Mouse (Mus musculus) MEL (cell line): ENCODE results near the gene Dnah5. TPM values are rescaled to one million over a fixed set of nuclear protein-coding genes. Genes with fewer than 3 reads are reported as not detected.

ENCODE experiments used
- DNase-seq: peaks from one replicate; pipeline ENCODE4 v3.0.0; 2011; ENCODE audit warnings: low read depth, low spot score
- H3K27ac ChIP-seq: 2 replicates; pipeline ENCODE4 v1.5.1; 2012; ENCODE audit warnings: low read depth, mild to moderate bottlenecking, control low read depth, low read length, moderate library complexity; ENCODE audit not compliant: control insufficient read depth
- H3K27me3 ChIP-seq, 2 experiments: fragments of 150-350 bp in 1 of 2; sonication (generic) in 1 of 2; 2 replicates each; pipeline ENCODE4 v1.6.1; 2012; ENCODE audit warnings: low read length in 2 of 2, mild to moderate bottlenecking in 2 of 2, improper control_type of control experiment in 1 of 2, moderate library complexity in 1 of 2; ENCODE audit not compliant: insufficient read depth in 2 of 2, control insufficient read depth in 1 of 2
- H3K36me3 ChIP-seq, 2 experiments: 2 replicates each; pipeline ENCODE4 v1.6.1; 2012 to 2014; ENCODE audit warnings: low read length in 2 of 2, improper control_type of control experiment in 1 of 2, inconsistent platforms in 1 of 2, mild to moderate bottlenecking in 1 of 2; ENCODE audit not compliant: insufficient read depth in 2 of 2, control insufficient read depth in 1 of 2
- H3K4me1 ChIP-seq, 2 experiments: fragments of 150-350 bp in 1 of 2; sonication (generic) in 1 of 2; 2 replicates each; pipeline ENCODE4 v1.6.1; 2012; ENCODE audit warnings: low read length in 2 of 2, improper control_type of control experiment in 1 of 2, mild to moderate bottlenecking in 1 of 2; ENCODE audit not compliant: insufficient read depth in 2 of 2, control insufficient read depth in 1 of 2
- H3K4me3 ChIP-seq, 2 experiments: fragments of 150-350 bp in 1 of 2; sonication (generic) in 1 of 2; 2 replicates each; pipeline ENCODE4 v1.5.1; 2012; ENCODE audit warnings: low read depth in 2 of 2, low read length in 2 of 2, mild to moderate bottlenecking in 2 of 2, moderate library complexity in 2 of 2, control low read depth in 1 of 2, improper control_type of control experiment in 1 of 2; ENCODE audit not compliant: control insufficient read depth in 1 of 2, insufficient read depth in 1 of 2
- H3K79me2 ChIP-seq: 2 replicates; pipeline ENCODE4 v1.6.1; 2012; ENCODE audit warnings: mild to moderate bottlenecking, low read length, moderate library complexity; ENCODE audit not compliant: control insufficient read depth, poor library complexity, insufficient read depth
- H3K9ac ChIP-seq: 2 replicates; pipeline ENCODE4 v1.6.1; 2012; ENCODE audit warnings: low read depth, mild to moderate bottlenecking, control low read depth, low read length, moderate library complexity; ENCODE audit not compliant: control insufficient read depth, poor library complexity, severe bottlenecking
- H3K9me3 ChIP-seq: fragments of 150-350 bp; sonication (generic); replicated peaks from 2 replicates; pipeline ENCODE4 v1.6.1; 2012; ENCODE audit warnings: mild to moderate bottlenecking, low read length, improper control_type of control experiment, moderate library complexity; ENCODE audit not compliant: insufficient read depth
- CHD2 ChIP-seq: IDR thresholded peaks from 2 replicates; pipeline ENCODE4 v1.6.1; 2011; ENCODE audit warnings: low read length, improper control_type of control experiment
- CTCF ChIP-seq, 3 experiments: IDR thresholded peaks in 2 of 3; conservative IDR thresholded peaks in 1 of 3; 2 replicates each; pipeline ENCODE4 v1.5.1; 2011 to 2012; ENCODE audit warnings: low read length in 3 of 3, low read depth in 2 of 3, mild to moderate bottlenecking in 2 of 3, improper control_type of control experiment in 1 of 3, inconsistent platforms in 1 of 3, mixed read lengths in 1 of 3, moderate library complexity in 1 of 3; ENCODE audit not compliant: control insufficient read depth in 1 of 3, insufficient read depth in 1 of 3, poor library complexity in 1 of 3, severe bottlenecking in 1 of 3
- E2F4 ChIP-seq: IDR thresholded peaks from 2 replicates; pipeline ENCODE4 v1.6.1; 2011; ENCODE audit warnings: low read depth, low read length, improper control_type of control experiment, borderline replicate concordance
- ETS1 ChIP-seq: IDR thresholded peaks from 2 replicates; pipeline ENCODE4 v1.6.1; 2012; ENCODE audit warnings: low read depth, mild to moderate bottlenecking, inconsistent platforms, low read length, improper control_type of control experiment, moderate library complexity
- GABPA ChIP-seq: IDR thresholded peaks from 2 replicates; pipeline ENCODE4 v1.6.1; 2012; ENCODE audit warnings: low read depth, mild to moderate bottlenecking, inconsistent platforms, low read length, improper control_type of control experiment, moderate library complexity
- GATA1 ChIP-seq: IDR thresholded peaks from 2 replicates; pipeline ENCODE4 v1.6.1; 2011; ENCODE audit warnings: low read depth, low read length, improper control_type of control experiment
- HCFC1 ChIP-seq: IDR thresholded peaks from 2 replicates; pipeline ENCODE4 v1.6.1; 2012; ENCODE audit warnings: low read depth, mild to moderate bottlenecking, inconsistent platforms, low read length, improper control_type of control experiment, moderate library complexity
- JUND ChIP-seq: IDR thresholded peaks from 2 replicates; pipeline ENCODE4 v1.6.1; 2011; ENCODE audit warnings: low read depth, mild to moderate bottlenecking, improper control_type of control experiment, low read length
- MEF2A ChIP-seq: IDR thresholded peaks from 2 replicates; pipeline ENCODE4 v1.6.1; 2014; ENCODE audit warnings: low read depth, mild to moderate bottlenecking, inconsistent platforms, low read length, improper control_type of control experiment; ENCODE audit not compliant: poor library complexity, insufficient replicate concordance, severe bottlenecking; ENCODE audit errors: extremely low read depth
- MXI1 ChIP-seq: IDR thresholded peaks from 2 replicates; pipeline ENCODE4 v1.6.1; 2011; ENCODE audit warnings: mild to moderate bottlenecking, low read depth, low read length, improper control_type of control experiment
- MYB ChIP-seq: IDR thresholded peaks from 2 replicates; pipeline ENCODE4 v1.6.1; 2011; ENCODE audit warnings: mild to moderate bottlenecking, low read depth, low read length, improper control_type of control experiment
- NELFE ChIP-seq: IDR thresholded peaks from 2 replicates; pipeline ENCODE4 v1.6.1; 2011; ENCODE audit warnings: low read depth, low read length, improper control_type of control experiment
- POLR2AphosphoS2 ChIP-seq: IDR thresholded peaks from 2 replicates; pipeline ENCODE4 v1.6.1; 2011; ENCODE audit warnings: low read length, improper control_type of control experiment
- RAD21 ChIP-seq: IDR thresholded peaks from 2 replicates; pipeline ENCODE4 v1.6.1; 2011; ENCODE audit warnings: mild to moderate bottlenecking, low read depth, low read length, improper control_type of control experiment
- SMC3 ChIP-seq: IDR thresholded peaks from 2 replicates; pipeline ENCODE4 v1.6.1; 2011; ENCODE audit warnings: low read depth, low read length, improper control_type of control experiment
- TAL1 ChIP-seq: IDR thresholded peaks from 2 replicates; pipeline ENCODE4 v1.6.1; 2012; ENCODE audit warnings: mild to moderate bottlenecking, inconsistent platforms, low read length, moderate library complexity, mixed read lengths
- UBTF ChIP-seq: IDR thresholded peaks from 2 replicates; pipeline ENCODE4 v1.6.1; 2012; ENCODE audit warnings: low read depth, mild to moderate bottlenecking, inconsistent platforms, low read length, improper control_type of control experiment, moderate library complexity, borderline replicate concordance; ENCODE audit not compliant: insufficient read depth
- ZKSCAN1 ChIP-seq: IDR thresholded peaks from 2 replicates; pipeline ENCODE4 v1.6.1; 2012; ENCODE audit warnings: low read depth, mild to moderate bottlenecking, inconsistent platforms, low read length, improper control_type of control experiment, moderate library complexity
- ZMIZ1 ChIP-seq: IDR thresholded peaks from 2 replicates; pipeline ENCODE4 v1.6.1; 2012; ENCODE audit warnings: low read depth, mild to moderate bottlenecking, inconsistent platforms, low read length, improper control_type of control experiment, moderate library complexity
- ZNF384 ChIP-seq: IDR thresholded peaks from 2 replicates; pipeline ENCODE4 v1.6.1; 2012; ENCODE audit warnings: low read depth, mild to moderate bottlenecking, inconsistent platforms, low read length, improper control_type of control experiment
- polyA plus RNA-seq, 2 experiments: library from polyadenylated mRNA; stranded (reverse) in 1 of 2; unstranded in 1 of 2; fragments of >175 nt in 1 of 2; fragments of >200 nt in 1 of 2; gene quantifications; 2 replicates each; pipeline versions ENCODE4 v1.2.1 to v1.2.4; 2012; ENCODE audit warnings: low replicate concordance in 2 of 2, low read depth in 1 of 2; ENCODE audit not compliant: insufficient read length in 2 of 2, insufficient read depth in 1 of 2, missing spikeins in 1 of 2
- total RNA-seq: library from RNA; depleted of rRNA; stranded (reverse); fragments of 300-350 nt; gene quantifications from 2 replicates; pipeline ENCODE4 v1.2.3, GENCODE M21; 2012

Gene Dnah5
- total and polyA plus RNA-seq, 3 experiments: not detected

DNA sequence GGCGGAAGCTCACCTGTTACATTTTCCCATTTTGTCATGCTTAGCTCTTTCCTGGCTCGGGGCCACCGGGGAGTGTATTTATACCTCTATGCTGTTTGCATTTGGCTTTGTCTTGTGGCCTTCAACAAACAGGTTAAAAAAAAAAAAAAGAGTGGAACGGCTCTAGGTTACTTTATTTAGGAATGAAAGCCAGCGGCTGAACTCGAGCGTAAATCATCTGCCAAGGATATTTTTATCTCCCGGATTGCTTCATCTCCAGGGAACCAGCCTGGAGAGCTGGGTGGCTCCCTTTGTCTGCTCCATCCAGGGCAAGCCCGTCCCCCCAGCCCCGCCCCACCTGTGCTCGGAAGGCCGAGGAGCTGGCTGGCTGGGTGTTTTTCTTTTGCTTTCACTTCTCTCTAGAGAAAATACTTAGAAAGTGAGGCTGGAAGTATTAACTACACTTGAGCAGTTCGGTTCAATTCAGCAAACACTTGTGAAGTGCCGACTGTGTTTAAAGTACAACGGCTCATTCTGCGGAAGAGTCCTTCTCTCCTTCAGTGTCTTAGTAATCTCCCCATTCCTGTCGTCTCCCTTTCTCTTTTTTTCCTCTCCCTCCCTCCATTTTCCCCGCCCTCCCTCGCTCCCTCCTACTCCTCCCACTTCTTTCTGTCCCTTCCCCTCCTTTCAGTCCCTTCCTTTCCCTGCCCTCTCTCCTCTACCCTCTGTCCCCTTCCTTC is 44.6 kb upstream of the Dnah5 start:
- H3K27ac ChIP-seq: no peak overlapping the region
- no peaks in the 10 kb centered on the region; the same call in 1 of the 2 replicates for H3K9me3 ChIP-seq
- H3K4me1 ChIP-seq: no peaks in the 10 kb centered on the region
- no peak for DNase-seq
- H3K4me3 ChIP-seq: no peak overlapping the region
- H3K27me3 ChIP-seq: no peaks in the 10 kb centered on the region
- no peak for TF ChIP-seq MYB
- TF ChIP-seq SMC3: no peak
- no peak for TF ChIP-seq ZNF384
- no peak for TF ChIP-seq GATA1
- no peak for TF ChIP-seq ETS1
- TF ChIP-seq HCFC1: no peak
- TF ChIP-seq GABPA: no peak
- no peak for TF ChIP-seq JUND
- TF ChIP-seq ZKSCAN1: no peak
- TF ChIP-seq NELFE: no peak
- TF ChIP-seq RAD21: no peak
- TF ChIP-seq MXI1: no peak
- TF ChIP-seq UBTF: no peak
- no peak for TF ChIP-seq POLR2AphosphoS2
- H3K79me2 ChIP-seq: no peaks in the 10 kb centered on the region
- no peaks in the 10 kb centered on the region for H3K36me3 ChIP-seq
- no peak overlapping the region for H3K9ac ChIP-seq

DNA sequence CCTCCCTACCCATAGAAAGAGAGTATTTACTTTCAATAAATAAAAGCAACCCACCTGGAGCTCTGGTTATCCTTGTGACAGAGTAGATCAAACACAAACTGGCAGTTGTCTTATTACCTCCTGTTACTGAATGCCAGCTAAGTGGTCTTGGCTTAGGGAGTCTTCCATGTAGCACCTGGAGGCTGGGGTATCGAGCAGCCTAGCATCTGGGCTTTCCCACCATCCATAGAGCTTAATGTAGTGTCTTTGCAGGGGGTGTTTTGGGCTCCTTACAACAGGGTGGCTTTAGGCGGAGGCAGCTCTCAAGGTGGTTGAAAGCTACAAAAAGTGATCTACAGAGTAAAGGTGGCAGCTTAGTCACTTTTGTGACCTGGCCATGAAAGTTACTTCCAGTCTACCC is 41.3 kb upstream of the Dnah5 start:
- Histone ChIP-seq H3K4me1 (no peaks in the 10 kb centered on the region), H3K79me2 (no peaks in the 10 kb centered on the region), H3K27me3 (no peaks in the 10 kb centered on the region), H3K4me3 (no peak overlapping the region), H3K9ac (no peak overlapping the region), H3K27ac (no peak overlapping the region), H3K9me3 (no peaks in the 10 kb centered on the region; the same call in 1 of the 2 replicates), H3K36me3 (no peaks in the 10 kb centered on the region)
- TF ChIP-seq ZMIZ1: no peak
- TF ChIP-seq CHD2: no peak
- TF ChIP-seq RAD21: no peak
- no peak for TF ChIP-seq TAL1
- no peak for TF ChIP-seq MEF2A
- no peak for TF ChIP-seq E2F4
- no peak for TF ChIP-seq CTCF (IDR thresholded peaks at IDR 0.05 in 2 of 3, conservative IDR thresholded peaks at IDR 0.05 in 1 of 3; ENCODE audit: control insufficient read depth in 1 of 3, insufficient read depth in 1 of 3, low read depth in 2 of 3, low read length in 3 of 3, poor library complexity in 1 of 3, severe bottlenecking in 1 of 3)
- no peak for DNase-seq
